Mouse (Mus musculus) T-helper 1 cell (primary cell): ENCODE results near the gene E130208F15Rik.

Source experiments
- in situ Hi-C: fragments of 300-600 bp; cut with MboI, MseI; formaldehyde crosslinking; loops from one replicate; pipeline ENCODE4 v1.15.1; 2025; ENCODE audit warnings: high pct_unique_total_duplicates

Gene E130208F15Rik

GRCm38 (mm10) chr7:30306083-30306779 lies 15.3 kb upstream of the E130208F15Rik start:
- in situ Hi-C loops = no loop called here

- in situ Hi-C loops = no loop called here
These were observed 13.2 kb upstream of the E130208F15Rik start, which contains the start of gene Alkbh6 for GRCm38 (mm10) chr7:30308076-30309005. TSS of gene Alkbh6 (plus strand) at chr7:30308717.

GRCm38 (mm10) chr7:30309395-30310129 lies 12.0 kb upstream of the E130208F15Rik start:
- in situ Hi-C loops = no loop called here

- in situ Hi-C loops = no loop called here
These were observed 11.4 kb upstream of the E130208F15Rik start for GRCm38 (mm10) chr7:30310136-30310535.

GRCm38 (mm10) chr7:30313666-30314320 lies 7.7 kb upstream of the E130208F15Rik start:
- in situ Hi-C loops = no loop called here

GRCm38 (mm10) chr7:30314721-30315155 lies 6.8 kb upstream of the E130208F15Rik start, which contains the start of gene Syne4:
TSS of gene Syne4 (plus strand) at chr7:30314807.
- in situ Hi-C loops = no loop called here

GRCm38 (mm10) chr7:30315559-30316529 lies 5.7 kb upstream of the E130208F15Rik start:
- in situ Hi-C loops = no loop called here

GRCm38 (mm10) chr7:30318142-30318541 lies 3.4 kb upstream of the E130208F15Rik start:
- in situ Hi-C loops = no loop called here

- in situ Hi-C loops = no loop called here
These were observed 594 bp upstream of the E130208F15Rik start for GRCm38 (mm10) chr7:30320946-30321345.

GRCm38 (mm10) chr7:30322285-30322667 lies 736 bp downstream of the E130208F15Rik start:
- in situ Hi-C loops = no loop called here

- in situ Hi-C loops = no loop called here
These were observed 1.3 kb downstream of the E130208F15Rik start for GRCm38 (mm10) chr7:30322865-30323264.

- in situ Hi-C loops = no loop called here
These were observed 2.3 kb downstream of the E130208F15Rik start, which contains the start of gene Sdhaf1 for GRCm38 (mm10) chr7:30323795-30324194. TSS of gene Sdhaf1 (minus strand) at chr7:30323895.

GRCm38 (mm10) chr7:30324300-30324944 lies 2.9 kb downstream of the E130208F15Rik start:
- in situ Hi-C loops = no loop called here

- in situ Hi-C loops = no loop called here
These were observed 3.8 kb downstream of the E130208F15Rik start for GRCm38 (mm10) chr7:30325364-30325763.

- in situ Hi-C loops = no loop called here
These were observed 4.9 kb downstream of the E130208F15Rik start for GRCm38 (mm10) chr7:30326427-30326826.

GRCm38 (mm10) chr7:30327140-30327539 lies 5.6 kb downstream of the E130208F15Rik start:
- in situ Hi-C loops = no loop called here

- in situ Hi-C loops = no loop called here
These were observed 6.8 kb downstream of the E130208F15Rik start for GRCm38 (mm10) chr7:30328379-30328778.

GRCm38 (mm10) chr7:30331887-30332286 lies 10.3 kb downstream of the E130208F15Rik start:
- in situ Hi-C loops = no loop called here

GRCm38 (mm10) chr7:30332622-30333259 lies 11.2 kb downstream of the E130208F15Rik start:
- in situ Hi-C loops = no loop called here
